Mouse (Mus musculus) retina, postnatal 7 days (tissue): ENCODE results near the gene Fryl.

Source experiments
- DNase-seq: peaks from one replicate; pipeline ENCODE4 v3.0.0-alpha.2; 2012; ENCODE audit warnings: low read depth, low spot score

Fryl gene

GRCm38 (mm10) chr5:73257096-73257495 is 677 bp upstream of the Fryl start:
- DNase-seq: no peak

- peak; percentile 37 for DNase-seq
Measured at GRCm38 (mm10) chr5:73255321-73256251, 833 bp downstream of the Fryl start.

GRCm38 (mm10) chr5:73254660-73255059 is 1.8 kb downstream of the Fryl start:
- DNase-seq: no peak

GRCm38 (mm10) chr5:73252739-73253138 is 3.7 kb downstream of the Fryl start:
- DNase-seq: no peak

GRCm38 (mm10) chr5:73249341-73249740 is 7.1 kb downstream of the Fryl start:
- no peak for DNase-seq

- no peak for DNase-seq
Measured at GRCm38 (mm10) chr5:73248211-73248610, 8.2 kb downstream of the Fryl start.

GRCm38 (mm10) chr5:73246414-73246813 is 10.0 kb downstream of the Fryl start:
- DNase-seq: no peak

GRCm38 (mm10) chr5:73244403-73244802 is 12.0 kb downstream of the Fryl start:
- no peak for DNase-seq

GRCm38 (mm10) chr5:73241966-73242365 is 14.5 kb downstream of the Fryl start:
- no peak for DNase-seq

GRCm38 (mm10) chr5:73241332-73241731 is 15.1 kb downstream of the Fryl start:
- DNase-seq: no peak

GRCm38 (mm10) chr5:73240391-73240790 is 16.0 kb downstream of the Fryl start:
- DNase-seq: no peak

- DNase-seq: no peak
Measured at GRCm38 (mm10) chr5:73236894-73237334, 19.5 kb downstream of the Fryl start.

GRCm38 (mm10) chr5:73235201-73235600 is 21.2 kb downstream of the Fryl start:
- DNase-seq: no peak

- DNase-seq: no peak
Measured at GRCm38 (mm10) chr5:73233018-73233881, 23.2 kb downstream of the Fryl start.

- no peak for DNase-seq
Measured at GRCm38 (mm10) chr5:73232267-73232666, 24.2 kb downstream of the Fryl start.

GRCm38 (mm10) chr5:73231835-73232234 is 24.6 kb downstream of the Fryl start:
- DNase-seq: no peak

- DNase-seq: no peak
Measured at GRCm38 (mm10) chr5:73230171-73230570, 26.2 kb downstream of the Fryl start.

GRCm38 (mm10) chr5:73229467-73229866 is 27.0 kb downstream of the Fryl start:
- DNase-seq: no peak

- DNase-seq: no peak
Measured at GRCm38 (mm10) chr5:73228291-73229049, 27.9 kb downstream of the Fryl start.

- no peak for DNase-seq
Measured at GRCm38 (mm10) chr5:73227518-73228101, 28.8 kb downstream of the Fryl start.

- DNase-seq: no peak
Measured at GRCm38 (mm10) chr5:73223065-73223464, 33.4 kb downstream of the Fryl start.
